Mouse (Mus musculus) MEL (cell line): ENCODE results near the gene Samd14. TPM values are rescaled to one million over a fixed set of nuclear protein-coding genes. Genes with fewer than 3 reads are reported as not detected.

Source experiments
- DNase-seq: peaks from one replicate; pipeline ENCODE4 v3.0.0; 2011; ENCODE audit warnings: low read depth, low spot score
- H3K27ac ChIP-seq: 2 replicates; pipeline ENCODE4 v1.5.1; 2012; ENCODE audit warnings: low read depth, mild to moderate bottlenecking, control low read depth, low read length, moderate library complexity; ENCODE audit not compliant: control insufficient read depth
- H3K27me3 ChIP-seq, 2 experiments: fragments of 150-350 bp in 1 of 2; sonication (generic) in 1 of 2; 2 replicates each; pipeline ENCODE4 v1.6.1; 2012; ENCODE audit warnings: low read length in 2 of 2, mild to moderate bottlenecking in 2 of 2, improper control_type of control experiment in 1 of 2, moderate library complexity in 1 of 2; ENCODE audit not compliant: insufficient read depth in 2 of 2, control insufficient read depth in 1 of 2
- H3K36me3 ChIP-seq, 2 experiments: 2 replicates each; pipeline ENCODE4 v1.6.1; 2012 to 2014; ENCODE audit warnings: low read length in 2 of 2, improper control_type of control experiment in 1 of 2, inconsistent platforms in 1 of 2, mild to moderate bottlenecking in 1 of 2; ENCODE audit not compliant: insufficient read depth in 2 of 2, control insufficient read depth in 1 of 2
- H3K4me1 ChIP-seq, 2 experiments: fragments of 150-350 bp in 1 of 2; sonication (generic) in 1 of 2; 2 replicates each; pipeline ENCODE4 v1.6.1; 2012; ENCODE audit warnings: low read length in 2 of 2, improper control_type of control experiment in 1 of 2, mild to moderate bottlenecking in 1 of 2; ENCODE audit not compliant: insufficient read depth in 2 of 2, control insufficient read depth in 1 of 2
- H3K4me3 ChIP-seq, 2 experiments: fragments of 150-350 bp in 1 of 2; sonication (generic) in 1 of 2; 2 replicates each; pipeline ENCODE4 v1.5.1; 2012; ENCODE audit warnings: low read depth in 2 of 2, low read length in 2 of 2, mild to moderate bottlenecking in 2 of 2, moderate library complexity in 2 of 2, control low read depth in 1 of 2, improper control_type of control experiment in 1 of 2; ENCODE audit not compliant: control insufficient read depth in 1 of 2, insufficient read depth in 1 of 2
- H3K79me2 ChIP-seq: 2 replicates; pipeline ENCODE4 v1.6.1; 2012; ENCODE audit warnings: mild to moderate bottlenecking, low read length, moderate library complexity; ENCODE audit not compliant: control insufficient read depth, poor library complexity, insufficient read depth
- H3K9ac ChIP-seq: 2 replicates; pipeline ENCODE4 v1.6.1; 2012; ENCODE audit warnings: low read depth, mild to moderate bottlenecking, control low read depth, low read length, moderate library complexity; ENCODE audit not compliant: control insufficient read depth, poor library complexity, severe bottlenecking
- H3K9me3 ChIP-seq: fragments of 150-350 bp; sonication (generic); replicated peaks from 2 replicates; pipeline ENCODE4 v1.6.1; 2012; ENCODE audit warnings: mild to moderate bottlenecking, low read length, improper control_type of control experiment, moderate library complexity; ENCODE audit not compliant: insufficient read depth
- CHD1 ChIP-seq: IDR thresholded peaks from 2 replicates; pipeline ENCODE4 v1.6.1; 2012; ENCODE audit warnings: low read depth, mild to moderate bottlenecking, inconsistent platforms, low read length, improper control_type of control experiment
- CHD2 ChIP-seq: IDR thresholded peaks from 2 replicates; pipeline ENCODE4 v1.6.1; 2011; ENCODE audit warnings: low read length, improper control_type of control experiment
- ELF1 ChIP-seq: IDR thresholded peaks from 2 replicates; pipeline ENCODE4 v1.6.1; 2014; ENCODE audit warnings: low read depth, mild to moderate bottlenecking, inconsistent platforms, low read length, improper control_type of control experiment, moderate library complexity
- EP300 ChIP-seq, 2 experiments: IDR thresholded peaks; 2 replicates each; pipeline ENCODE4 v1.6.1; 2011; ENCODE audit warnings: improper control_type of control experiment in 2 of 2, low read length in 2 of 2, low read depth in 1 of 2, mild to moderate bottlenecking in 1 of 2
- ETS1 ChIP-seq: IDR thresholded peaks from 2 replicates; pipeline ENCODE4 v1.6.1; 2012; ENCODE audit warnings: low read depth, mild to moderate bottlenecking, inconsistent platforms, low read length, improper control_type of control experiment, moderate library complexity
- HCFC1 ChIP-seq: IDR thresholded peaks from 2 replicates; pipeline ENCODE4 v1.6.1; 2012; ENCODE audit warnings: low read depth, mild to moderate bottlenecking, inconsistent platforms, low read length, improper control_type of control experiment, moderate library complexity
- MAZ ChIP-seq: IDR thresholded peaks from 2 replicates; pipeline ENCODE4 v1.6.1; 2012; ENCODE audit warnings: low read depth, mild to moderate bottlenecking, inconsistent platforms, low read length, improper control_type of control experiment
- MXI1 ChIP-seq: IDR thresholded peaks from 2 replicates; pipeline ENCODE4 v1.6.1; 2011; ENCODE audit warnings: mild to moderate bottlenecking, low read depth, low read length, improper control_type of control experiment
- NELFE ChIP-seq: IDR thresholded peaks from 2 replicates; pipeline ENCODE4 v1.6.1; 2011; ENCODE audit warnings: low read depth, low read length, improper control_type of control experiment
- NRF1 ChIP-seq: IDR thresholded peaks from 2 replicates; pipeline ENCODE4 v1.6.1; 2014; ENCODE audit warnings: low read depth, mild to moderate bottlenecking, inconsistent platforms, low read length, improper control_type of control experiment, moderate library complexity; ENCODE audit not compliant: poor library complexity, insufficient read depth, severe bottlenecking
- POLR2A ChIP-seq, 2 experiments: IDR thresholded peaks; 2 replicates each; pipeline ENCODE4 v1.6.1; 2011 to 2012; ENCODE audit warnings: low read length in 2 of 2, mild to moderate bottlenecking in 2 of 2, control low read depth in 1 of 2, improper control_type of control experiment in 1 of 2, low read depth in 1 of 2, moderate library complexity in 1 of 2; ENCODE audit not compliant: control insufficient read depth in 1 of 2, insufficient read depth in 1 of 2, poor library complexity in 1 of 2
- SIN3A ChIP-seq: IDR thresholded peaks from 2 replicates; pipeline ENCODE4 v1.6.1; 2012; ENCODE audit warnings: low read length, improper control_type of control experiment, inconsistent platforms
- TBP ChIP-seq: IDR thresholded peaks from 2 replicates; pipeline ENCODE4 v1.8.0; 2011; ENCODE audit warnings: low read depth, low read length, improper control_type of control experiment
- TCF12 ChIP-seq: IDR thresholded peaks from 2 replicates; pipeline ENCODE4 v1.6.1; 2014; ENCODE audit warnings: low read depth, mild to moderate bottlenecking, inconsistent platforms, low read length, improper control_type of control experiment, moderate library complexity
- UBTF ChIP-seq: IDR thresholded peaks from 2 replicates; pipeline ENCODE4 v1.6.1; 2012; ENCODE audit warnings: low read depth, mild to moderate bottlenecking, inconsistent platforms, low read length, improper control_type of control experiment, moderate library complexity, borderline replicate concordance; ENCODE audit not compliant: insufficient read depth
- polyA plus RNA-seq, 2 experiments: library from polyadenylated mRNA; stranded (reverse) in 1 of 2; unstranded in 1 of 2; fragments of >175 nt in 1 of 2; fragments of >200 nt in 1 of 2; gene quantifications; 2 replicates each; pipeline versions ENCODE4 v1.2.1 to v1.2.4; 2012; ENCODE audit warnings: low replicate concordance in 2 of 2, low read depth in 1 of 2; ENCODE audit not compliant: insufficient read length in 2 of 2, insufficient read depth in 1 of 2, missing spikeins in 1 of 2
- total RNA-seq: library from RNA; depleted of rRNA; stranded (reverse); fragments of 300-350 nt; gene quantifications from 2 replicates; pipeline ENCODE4 v1.2.3, GENCODE M21; 2012; rRNA removed

The Samd14 gene
- total RNA-seq, result 35.8 and 57.6 TPM in 2 replicates
- 1,000 to 10,000 TPM in 1 of 2 experiments, 100 to 1,000 TPM in 1; 101 to 1,219 TPM for polyA plus RNA-seq

- Histone ChIP-seq H3K4me3 (peak within 1 kb of the TSS; percentile 70 to 80), H3K9ac (peak within 1 kb of the TSS; percentile 91), H3K9me3 (no peaks in the 10 kb centered on the region), H3K4me1 (peaks cover 8 to 55% of the 10 kb centered on the region in 2 experiments), H3K27me3 (no peaks in the 10 kb centered on the region), H3K27ac (peak within 1 kb of the TSS; percentile 91), H3K79me2 (peaks cover 25% of the 10 kb centered on the region), H3K36me3 (peaks cover 0 to 39% of the 10 kb centered on the region in 2 experiments; a peak in 3 of 4 replicates)
- peak; percentile 85 for DNase-seq
- TF ChIP-seq ELF1 (0 out of 2 replicates have a peak, but pooled peaks have one; percentile 34), CHD2 (no peak), NRF1 (peak; percentile 73), NELFE (peak; percentile 56), MXI1 (peak; percentile 33), SIN3A (peak; percentile 78; the same call in 1 of the 2 replicates), TCF12 (peak; percentile 55; the same call in 1 of the 2 replicates), CHD1 (no peak; the same call in 1 of the 2 replicates), TBP (peak; percentile 2; the same call in 1 of the 2 replicates), EP300 (IDR thresholded peaks at IDR 0.05; ENCODE audit: low read depth in 1 of 2, low read length in 2 of 2) (peak in 1 of 2 experiments; percentile 3; a peak in 1 of 4 replicates), POLR2A (IDR thresholded peaks at IDR 0.05; ENCODE audit: control insufficient read depth in 1 of 2, insufficient read depth in 1 of 2, low read depth in 1 of 2, low read length in 2 of 2, poor library complexity in 1 of 2) (peak; percentile 19 to 47; a peak in 1 of 4 replicates), MAZ (peak; percentile 24; the same call in 1 of the 2 replicates), ETS1 (no peak), HCFC1 (peak; percentile 43; the same call in 1 of the 2 replicates)
These were observed at the start of gene Samd14 for GRCm38 (mm10) chr11:95009629-95010014. Gene Samd14, plus strand, starts transcription at chr11:95009879.

GRCm38 (mm10) chr11:94962534-94963101 is 47.1 kb upstream of the Samd14 start:
- peaks cover 0 to 7% of the 10 kb centered on the region in 2 experiments; a peak in 2 of 4 replicates for H3K36me3 ChIP-seq
- no peaks in the 10 kb centered on the region for H3K9me3 ChIP-seq
- no peak overlapping the region for H3K9ac ChIP-seq
- no peak overlapping the region for H3K4me3 ChIP-seq
- peaks cover 23 to 37% of the 10 kb centered on the region in 2 experiments for H3K27me3 ChIP-seq
- no peaks in the 10 kb centered on the region for H3K79me2 ChIP-seq
- no peak overlapping the region for H3K27ac ChIP-seq
- no peak for DNase-seq
- TF ChIP-seq MXI1, result no peak
- no peak for TF ChIP-seq UBTF
- H3K4me1 ChIP-seq, result peaks cover 0 to 7% of the 10 kb centered on the region in 2 experiments; a peak in 1 of 4 replicates
